Mouse (Mus musculus) erythroblast, embryonic 14.5 days (primary cell): ENCODE data around the gene Gm42421. TPM values are rescaled to one million over a fixed set of nuclear protein-coding genes. Genes with fewer than 3 reads are reported as not detected.
A peak's percentile ranks its signal among the peaks of the same experiment; 100 is the strongest.

Experiments used
- H3K27me3 ChIP-seq: 2 replicates; pipeline ENCODE4 v1.6.1; 2012; ENCODE audit warnings: inconsistent platforms; ENCODE audit not compliant: control insufficient read depth
- H3K36me3 ChIP-seq: 2 replicates; pipeline ENCODE4 v1.6.1; 2012; ENCODE audit warnings: mild to moderate bottlenecking, inconsistent platforms; ENCODE audit not compliant: control insufficient read depth
- H3K4me1 ChIP-seq: 2 replicates; pipeline ENCODE4 v1.6.1; 2012; ENCODE audit warnings: inconsistent platforms; ENCODE audit not compliant: control insufficient read depth
- H3K4me3 ChIP-seq: replicated peaks from 2 replicates; pipeline ENCODE3; 2012; ENCODE audit warnings: moderate library complexity, mild to moderate bottlenecking, inconsistent platforms
- H3K9me3 ChIP-seq: 2 replicates; pipeline ENCODE4 v1.6.1; 2012; ENCODE audit warnings: low read length, inconsistent platforms, mixed read lengths; ENCODE audit not compliant: control insufficient read depth
- GATA1 ChIP-seq: IDR thresholded peaks from 2 replicates; pipeline ENCODE4 v1.6.1; 2012; ENCODE audit warnings: low read length, inconsistent platforms, mixed read lengths
- TAL1 ChIP-seq: IDR thresholded peaks from 3 replicates; pipeline ENCODE4 v1.6.1; 2012; ENCODE audit warnings: low read length, inconsistent platforms, mixed read lengths
- polyA plus RNA-seq: library from polyadenylated mRNA; stranded (reverse); fragments of >175 nt; gene quantifications from 2 replicates; pipeline ENCODE4 v1.2.3, GENCODE M21; 2012

Gm42421 gene
- polyA plus RNA-seq, 1 experiment = not detected

- Histone ChIP-seq H3K4me3 (peak overlapping the region; percentile 77), H3K36me3 (peaks cover 66% of the 10 kb centered on the region), H3K4me1 (peaks cover 57% of the 10 kb centered on the region), H3K9me3 (no peaks in the 10 kb centered on the region), H3K27me3 (no peaks in the 10 kb centered on the region)
- TF ChIP-seq TAL1 (no peak), GATA1 (no peak)
These were observed 19.0 kb upstream of the Gm42421 start for GRCm38 (mm10) chr5:143908926-143909325.

- Histone ChIP-seq H3K9me3 (no peaks in the 10 kb centered on the region), H3K4me3 (peak within 1 kb of the TSS; percentile 77), H3K36me3 (peaks cover 65% of the 10 kb centered on the region), H3K4me1 (peaks cover 51% of the 10 kb centered on the region), H3K27me3 (no peaks in the 10 kb centered on the region)
- no peak for TF ChIP-seq TAL1
- TF ChIP-seq GATA1 = no peak
These were observed 18.3 kb upstream of the Gm42421 start, which contains the start of the genes Aimp2 and Pms2 for GRCm38 (mm10) chr5:143909417-143910400. Aimp2 (minus strand) TSS chr5:143909847. Pms2 (plus strand) TSS chr5:143909964.

- TF ChIP-seq TAL1 = no peak
- TF ChIP-seq GATA1 = no peak
- peaks cover 90% of the 10 kb centered on the region for H3K36me3 ChIP-seq
- no peaks in the 10 kb centered on the region for H3K27me3 ChIP-seq
- H3K4me1 ChIP-seq = peaks cover 13% of the 10 kb centered on the region
- no peak overlapping the region for H3K4me3 ChIP-seq
- H3K9me3 ChIP-seq = no peaks in the 10 kb centered on the region
These were observed 11.8 kb upstream of the Gm42421 start for GRCm38 (mm10) chr5:143916221-143916620.

- H3K36me3 ChIP-seq = peaks cover 94% of the 10 kb centered on the region
- no peak overlapping the region for H3K4me3 ChIP-seq
- H3K9me3 ChIP-seq = no peaks in the 10 kb centered on the region
- no peaks in the 10 kb centered on the region for H3K27me3 ChIP-seq
- peaks cover 6% of the 10 kb centered on the region for H3K4me1 ChIP-seq
- TF ChIP-seq TAL1 (no peak), GATA1 (no peak)
These were observed 10.6 kb upstream of the Gm42421 start for GRCm38 (mm10) chr5:143917418-143917817.

GRCm38 (mm10) chr5:143918120-143918519 lies 9.9 kb upstream of the Gm42421 start:
- Histone ChIP-seq H3K27me3 (no peaks in the 10 kb centered on the region), H3K36me3 (peaks cover 94% of the 10 kb centered on the region), H3K4me3 (no peak overlapping the region), H3K4me1 (peaks cover 6% of the 10 kb centered on the region), H3K9me3 (no peaks in the 10 kb centered on the region)
- TF ChIP-seq TAL1 = no peak
- no peak for TF ChIP-seq GATA1

GRCm38 (mm10) chr5:143924781-143925452 lies 3.1 kb upstream of the Gm42421 start:
- H3K36me3 ChIP-seq = peaks cover 100% of the 10 kb centered on the region
- peak; percentile 82 for TF ChIP-seq GATA1
- TF ChIP-seq TAL1 = peak; percentile 79
- peaks cover 35% of the 10 kb centered on the region for H3K4me1 ChIP-seq
- H3K4me3 ChIP-seq = peak overlapping the region; percentile 37
- no peaks in the 10 kb centered on the region for H3K27me3 ChIP-seq
- no peaks in the 10 kb centered on the region for H3K9me3 ChIP-seq

- Histone ChIP-seq H3K36me3 (peaks cover 91% of the 10 kb centered on the region), H3K9me3 (no peaks in the 10 kb centered on the region), H3K4me1 (peaks cover 25% of the 10 kb centered on the region), H3K27me3 (no peaks in the 10 kb centered on the region), H3K4me3 (no peak overlapping the region)
- no peak for TF ChIP-seq TAL1
- no peak for TF ChIP-seq GATA1
These were observed 1.3 kb downstream of the Gm42421 start for GRCm38 (mm10) chr5:143929291-143929690.

GRCm38 (mm10) chr5:143930656-143931055 lies 2.7 kb downstream of the Gm42421 start:
- H3K4me1 ChIP-seq = peaks cover 12% of the 10 kb centered on the region
- H3K4me3 ChIP-seq = no peak overlapping the region
- H3K36me3 ChIP-seq = peaks cover 78% of the 10 kb centered on the region
- no peaks in the 10 kb centered on the region for H3K9me3 ChIP-seq
- no peaks in the 10 kb centered on the region for H3K27me3 ChIP-seq
- TF ChIP-seq TAL1 (no peak), GATA1 (no peak)

- Histone ChIP-seq H3K9me3 (no peaks in the 10 kb centered on the region), H3K36me3 (peaks cover 64% of the 10 kb centered on the region), H3K4me3 (no peak overlapping the region), H3K4me1 (peaks cover 6% of the 10 kb centered on the region), H3K27me3 (no peaks in the 10 kb centered on the region)
- TF ChIP-seq GATA1 (no peak), TAL1 (no peak)
These were observed 4.0 kb downstream of the Gm42421 start for GRCm38 (mm10) chr5:143931863-143932580.
